Mouse (Mus musculus) stomach, postnatal 0 days (tissue): ENCODE measurements around the gene Ildr1. TPM values are rescaled to one million over a fixed set of nuclear protein-coding genes. Genes with fewer than 3 reads are reported as not detected.

Experiments
- ATAC-seq: fragments of 200-750 bp; cut with Nextera tagmentation; 2 replicates; pipeline ENCODE4 v1.8.0; 2017; ENCODE audit not compliant: low FRiP score, low TSS enrichment
- DNase-seq: peaks from one replicate; pipeline ENCODE4 v3.0.0-alpha.2; 2016; ENCODE audit warnings: low spot score
- H3K27ac ChIP-seq: fragments of 300-500 bp; sonication (generic); replicated peaks from 2 replicates; pipeline ENCODE4 v1.5.1; 2014; ENCODE audit warnings: mild to moderate bottlenecking, control low read depth
- H3K27me3 ChIP-seq: fragments of 300-500 bp; sonication (generic); 2 replicates; pipeline ENCODE4 v1.6.1; 2014; ENCODE audit warnings: low read length; ENCODE audit not compliant: control insufficient read depth, insufficient read depth
- H3K36me3 ChIP-seq: fragments of 300-500 bp; sonication (generic); 2 replicates; pipeline ENCODE4 v1.6.1; 2014; ENCODE audit warnings: low read length, mixed read lengths; ENCODE audit not compliant: control insufficient read depth, insufficient read depth
- H3K4me1 ChIP-seq: fragments of 300-500 bp; sonication (generic); replicated peaks from 2 replicates; pipeline ENCODE4 v1.6.1; 2014; ENCODE audit warnings: antibody characterized with exemption; ENCODE audit not compliant: control insufficient read depth, insufficient read depth
- H3K4me2 ChIP-seq: fragments of 300-500 bp; sonication (generic); replicated peaks from 2 replicates; pipeline ENCODE4 v1.6.1; 2014; ENCODE audit warnings: low read depth, mild to moderate bottlenecking, control low read depth, moderate library complexity
- H3K4me3 ChIP-seq: fragments of 300-500 bp; sonication (generic); 2 replicates; pipeline ENCODE4 v1.5.1; 2014; ENCODE audit warnings: low read depth, low read length, control low read depth
- H3K9ac ChIP-seq: fragments of 300-500 bp; sonication (generic); 2 replicates; pipeline ENCODE4 v1.6.1; 2014; ENCODE audit warnings: mild to moderate bottlenecking, low read length, control low read depth, mixed read lengths
- H3K9me3 ChIP-seq: fragments of 300-500 bp; sonication (generic); 2 replicates; pipeline ENCODE4 v1.6.1; 2016; ENCODE audit warnings: low read length; ENCODE audit not compliant: control insufficient read depth
- CTCF ChIP-seq: IDR thresholded peaks from 2 replicates; pipeline ENCODE4 v1.5.1; 2016; ENCODE audit warnings: antibody characterized with exemption, low read depth, mild to moderate bottlenecking, moderate library complexity
- EP300 ChIP-seq: optimal IDR thresholded peaks from 2 replicates; pipeline ENCODE3; 2016; ENCODE audit warnings: antibody characterized with exemption
- WGBS: fragments of 180-500 bp; shearing (Covaris S2); extraction: QIAGEN DNeasy Blood & Tissue Kit; methylation state at CpG from one replicate; pipeline ENCODE4 v1.1.7; 2014; 5-methylcytosine and 5-hydroxymethylcytosine counted together
- polyA plus RNA-seq: library from polyadenylated mRNA; unstranded; fragments of >200 nt; fragmentation: Nextera tagmentation; extraction: Ambion mirVana; gene quantifications from 2 replicates; pipeline ENCODE4 v1.2.1, GENCODE M21; 2015

Ildr1 gene
- polyA plus RNA-seq, 1 experiment from 2014 or later = 2.5 TPM

DNA sequence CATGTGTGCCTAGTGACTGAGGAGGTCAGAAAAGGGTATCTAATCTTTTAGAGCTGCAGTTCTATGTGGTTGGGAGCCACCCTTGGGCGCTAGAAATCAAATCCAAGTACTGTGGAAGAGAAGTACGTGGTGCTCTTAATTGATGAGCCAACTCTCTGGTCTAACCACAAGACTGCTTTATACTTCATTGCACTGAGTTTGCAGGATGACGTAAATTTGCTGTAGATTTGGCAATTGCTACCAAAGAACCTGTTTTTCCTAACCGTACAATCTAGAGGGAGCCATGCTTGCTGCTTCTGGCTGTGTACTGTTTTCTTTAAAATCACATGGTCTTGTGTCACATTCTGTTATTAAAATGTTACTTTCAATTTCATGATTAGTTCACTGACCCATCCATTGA, 37.9 kb upstream of the Ildr1 start:
- H3K36me3 ChIP-seq = no peaks in the 10 kb centered on the region
- H3K4me1 ChIP-seq = no peaks in the 10 kb centered on the region
- DNase-seq (no peak), ATAC-seq (no peak)
- H3K9ac ChIP-seq = no peak overlapping the region
- 77% methylated on average over 4 of the region's 4 CpGs for WGBS
- no peak overlapping the region for H3K4me2 ChIP-seq
- no peaks in the 10 kb centered on the region for H3K27me3 ChIP-seq
- H3K4me3 ChIP-seq = no peak overlapping the region
- H3K27ac ChIP-seq = no peak overlapping the region
- H3K9me3 ChIP-seq = no peaks in the 10 kb centered on the region
- TF ChIP-seq EP300 (no peak), CTCF (no peak)

DNA sequence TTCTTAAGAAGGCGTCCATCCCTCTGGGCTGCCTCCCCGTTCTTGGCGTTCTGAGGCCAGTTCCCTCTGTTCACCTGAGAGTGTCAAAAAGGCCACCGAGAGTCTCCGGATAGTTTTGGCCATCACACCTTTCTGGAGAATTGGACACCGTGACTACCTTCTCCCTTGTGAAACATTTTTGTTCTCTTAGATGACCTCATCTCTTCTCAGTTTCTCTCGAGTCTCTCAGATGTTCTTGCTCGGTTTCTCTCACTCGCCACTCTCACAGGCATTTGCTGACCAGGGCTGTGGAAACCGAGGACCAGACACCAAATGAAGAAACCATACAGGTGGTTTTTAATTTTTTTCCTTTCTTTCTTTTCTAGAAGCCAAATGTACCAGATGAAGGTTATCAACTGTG, 32.4 kb upstream of the Ildr1 start:
- TF ChIP-seq CTCF (no peak), EP300 (no peak)
- 85% methylated on average over 10 of the region's 10 CpGs for WGBS
- H3K27ac ChIP-seq = no peak overlapping the region
- no peaks in the 10 kb centered on the region for H3K9me3 ChIP-seq
- no peak overlapping the region for H3K4me3 ChIP-seq
- no peak for ATAC-seq
- no peaks in the 10 kb centered on the region for H3K36me3 ChIP-seq
- no peaks in the 10 kb centered on the region for H3K4me1 ChIP-seq
- no peak for DNase-seq
- no peak overlapping the region for H3K9ac ChIP-seq
- no peaks in the 10 kb centered on the region for H3K27me3 ChIP-seq
- no peak overlapping the region for H3K4me2 ChIP-seq

GRCm38 (mm10) chr16:36663484-36663883, 30.3 kb upstream of the Ildr1 start:
- WGBS = 80% methylated on average over 5 of the region's 5 CpGs
- H3K9ac ChIP-seq = no peak overlapping the region

DNA sequence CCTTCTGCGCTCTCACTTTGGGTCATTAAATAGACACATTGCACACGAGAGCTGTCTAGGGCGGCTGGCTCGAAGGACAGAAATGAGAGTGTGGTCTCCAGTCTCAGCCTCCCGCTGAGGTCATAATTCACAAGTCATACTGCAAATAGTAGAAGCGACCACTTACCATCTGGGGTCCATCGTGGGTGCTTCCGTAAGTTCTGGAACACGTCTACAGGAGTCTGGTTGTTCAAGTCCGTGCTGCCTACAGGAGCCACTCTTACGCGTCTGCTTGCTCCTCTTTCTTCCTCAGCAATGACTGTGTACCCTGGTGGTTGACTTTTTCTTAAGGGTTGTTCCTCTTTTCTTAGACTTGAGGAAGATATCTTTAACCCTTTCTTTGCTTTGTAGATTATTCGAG, 28.0 kb upstream of the Ildr1 start, which contains the start of gene Cd86:
Gene Cd86 (minus strand): TSS at position 300 of the 400 bp plus-strand sequence.
- WGBS = 67% methylated on average over 13 of the region's 13 CpGs
- Histone ChIP-seq H3K27ac (no peak within 1 kb of the TSS), H3K36me3 (no peaks in the 10 kb centered on the region), H3K4me1 (no peaks in the 10 kb centered on the region), H3K9me3 (no peaks in the 10 kb centered on the region), H3K9ac (no peak within 1 kb of the TSS), H3K27me3 (no peaks in the 10 kb centered on the region), H3K4me2 (no peak within 1 kb of the TSS), H3K4me3 (no peak within 1 kb of the TSS)
- DNase-seq = no peak
- TF ChIP-seq EP300 = no peak
- TF ChIP-seq CTCF = no peak
- no peak for ATAC-seq

More at GRCm38 (mm10) chr16:36663484-36663883, 30.3 kb upstream of the Ildr1 start:
- H3K4me1 ChIP-seq = no peaks in the 10 kb centered on the region
- no peak overlapping the region for H3K4me2 ChIP-seq
- no peaks in the 10 kb centered on the region for H3K36me3 ChIP-seq
- H3K9me3 ChIP-seq = no peaks in the 10 kb centered on the region
- no peak for ATAC-seq
- no peak for DNase-seq
- H3K27me3 ChIP-seq = no peaks in the 10 kb centered on the region
- TF ChIP-seq CTCF = no peak
- no peak overlapping the region for H3K4me3 ChIP-seq
- no peak overlapping the region for H3K27ac ChIP-seq

GRCm38 (mm10) chr16:36666448-36667017, 27.2 kb upstream of the Ildr1 start:
- Histone ChIP-seq H3K36me3 (no peaks in the 10 kb centered on the region), H3K4me1 (no peaks in the 10 kb centered on the region), H3K27me3 (no peaks in the 10 kb centered on the region), H3K4me2 (no peak overlapping the region), H3K9ac (no peak overlapping the region), H3K9me3 (no peaks in the 10 kb centered on the region), H3K4me3 (no peak overlapping the region), H3K27ac (no peak overlapping the region)
- DNase-seq (no peak), ATAC-seq (no peak)
- no peak for TF ChIP-seq EP300
- no peak for TF ChIP-seq CTCF
- WGBS = 82% methylated on average over 10 of the region's 10 CpGs

- Histone ChIP-seq H3K9ac (no peak overlapping the region), H3K4me1 (no peaks in the 10 kb centered on the region), H3K4me3 (no peak overlapping the region), H3K27me3 (no peaks in the 10 kb centered on the region), H3K4me2 (no peak overlapping the region), H3K27ac (no peak overlapping the region), H3K36me3 (no peaks in the 10 kb centered on the region), H3K9me3 (no peaks in the 10 kb centered on the region)
- WGBS = 78% methylated on average over 3 of the region's 3 CpGs
- TF ChIP-seq CTCF (no peak), EP300 (no peak)
- ATAC-seq = no peak
- no peak for DNase-seq
Measured at GRCm38 (mm10) chr16:36670590-36670989, 23.2 kb upstream of the Ildr1 start.
